Mouse (Mus musculus) gastrocnemius, postnatal 10 days (tissue): ENCODE results near the gene Tex2. TPM values are rescaled to one million over a fixed set of nuclear protein-coding genes. Genes with fewer than 3 reads are reported as not detected.
"Not testable (repeated sequence)": the region's sequence is repeated elsewhere in the genome, so short reads cannot be mapped to it uniquely, and the experiment has no call there.

Source experiments
- DNase-seq: peaks from one replicate; pipeline ENCODE4 v3.0.0; 2021; ENCODE audit warnings: mixed read lengths
- total RNA-seq, 2 experiments: library from RNA; stranded (reverse); gene quantifications; 2 replicates each; pipeline ENCODE4 v1.2.3; 2021

Tex2 gene
- total RNA-seq, 2 experiments from 2014 or later = 22.1 to 24.1 TPM

DNA sequence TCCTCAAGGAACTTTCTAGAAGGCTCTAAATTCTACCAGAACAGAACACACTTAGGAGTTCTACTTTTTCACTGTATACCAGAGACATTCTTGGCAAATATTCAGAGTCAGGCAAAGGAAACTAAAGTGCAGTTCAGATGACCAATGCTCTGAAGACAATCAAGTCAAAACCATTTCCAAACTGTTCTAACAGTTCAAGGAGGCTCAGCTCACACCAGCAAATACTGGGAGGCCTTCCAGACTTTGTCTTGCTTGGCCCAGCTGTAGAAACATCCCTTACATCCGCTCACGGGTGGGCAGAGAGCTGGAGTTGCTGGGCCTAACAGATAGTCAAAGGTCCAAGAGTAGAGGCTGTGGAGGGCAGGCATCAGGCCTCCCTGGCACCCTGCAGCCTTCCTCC, 34.1 kb downstream of the Tex2 start:
- no peak for DNase-seq

DNA sequence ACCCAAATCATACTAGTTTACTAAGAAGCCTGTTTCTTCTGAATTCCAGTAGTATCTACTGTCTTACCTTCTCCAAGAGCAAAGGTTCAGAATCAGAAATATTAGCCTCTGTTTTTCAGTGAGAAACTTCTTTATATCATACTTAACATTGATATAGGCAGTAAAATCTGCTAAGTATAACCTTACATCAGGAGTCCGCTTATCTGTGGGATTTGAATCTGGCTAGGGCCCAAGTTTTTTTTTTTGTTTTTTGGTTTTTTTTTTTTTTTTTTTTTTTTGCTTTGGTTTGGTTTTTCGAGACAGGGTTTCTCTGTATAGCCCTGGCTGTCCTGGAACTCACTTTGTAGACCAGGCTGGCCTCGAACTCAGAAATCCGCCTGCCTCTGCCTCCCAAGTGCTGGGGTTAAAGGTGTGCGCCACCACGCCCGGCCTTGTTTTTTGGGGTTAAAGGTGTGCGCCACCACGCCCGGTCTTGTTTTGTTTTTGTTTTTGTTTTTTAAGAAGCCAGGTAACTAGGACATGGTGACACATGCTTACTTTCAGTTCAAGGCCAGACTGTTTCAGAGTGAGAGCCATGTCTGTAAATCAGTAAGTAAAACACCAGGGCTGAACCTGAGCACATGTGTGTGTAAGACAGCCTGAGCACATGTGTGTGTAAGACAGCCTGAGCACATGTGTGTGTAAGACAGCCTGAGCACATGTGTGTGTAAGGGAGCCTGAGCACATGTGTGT, 35.4 kb downstream of the Tex2 start:
- DNase-seq = not testable (repeated sequence)

DNA sequence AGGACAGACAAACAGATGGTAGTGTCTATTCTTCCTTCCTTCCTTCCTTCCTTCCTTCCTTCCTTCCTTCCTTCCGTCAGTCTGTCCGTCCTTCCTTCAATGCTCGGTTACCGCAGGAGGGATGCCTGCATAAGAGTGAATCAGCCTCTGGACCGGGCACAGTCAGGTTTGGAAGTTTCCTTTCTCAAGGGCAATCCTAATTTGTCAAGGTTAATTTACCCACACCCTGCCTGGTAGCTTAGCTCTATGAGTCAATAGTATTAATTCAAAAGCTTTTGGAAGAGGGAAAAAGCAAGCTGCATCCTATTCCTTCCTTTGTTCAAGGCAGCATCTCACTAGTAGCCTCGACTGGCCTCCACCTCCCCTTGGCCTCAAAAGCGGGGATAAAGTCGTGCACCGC, 38.8 kb downstream of the Tex2 start:
- no peak for DNase-seq

DNA sequence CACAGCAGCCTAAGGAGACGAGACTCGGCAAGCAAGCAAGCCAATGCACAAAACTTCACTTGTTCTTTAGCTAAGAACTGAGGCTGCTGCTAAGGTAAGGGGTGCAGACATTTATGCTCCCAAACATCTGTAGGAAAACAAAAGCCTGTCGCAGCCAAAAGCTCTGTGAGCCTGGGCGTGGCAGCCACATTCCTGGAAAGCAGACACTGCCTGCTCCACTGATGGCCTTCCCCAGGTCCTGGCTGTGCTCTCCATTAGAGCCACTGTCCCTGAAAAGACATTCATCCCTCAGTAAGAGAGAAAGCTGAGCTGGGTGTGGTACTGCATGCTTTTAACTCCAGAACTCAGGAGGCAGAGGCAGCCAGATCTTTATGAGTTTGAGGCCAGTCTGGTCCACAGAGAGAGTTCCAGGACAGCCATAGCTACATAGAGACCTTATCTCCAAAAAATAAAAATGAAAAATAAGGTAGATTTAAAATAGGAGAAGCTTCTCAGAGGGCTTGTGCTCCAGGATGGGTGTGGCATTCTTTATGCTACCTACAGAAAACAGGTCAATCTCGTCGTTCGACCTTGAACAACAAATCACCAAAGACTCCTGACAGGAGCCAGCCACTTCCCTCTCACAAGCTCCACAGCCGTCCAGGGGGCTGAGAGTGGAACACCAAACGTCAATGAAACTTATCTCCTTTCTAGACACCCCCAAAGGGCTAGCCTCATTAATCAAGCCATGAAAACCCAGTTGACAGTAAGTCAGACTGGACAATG, 39.6 kb downstream of the Tex2 start:
- no peak for DNase-seq

DNA sequence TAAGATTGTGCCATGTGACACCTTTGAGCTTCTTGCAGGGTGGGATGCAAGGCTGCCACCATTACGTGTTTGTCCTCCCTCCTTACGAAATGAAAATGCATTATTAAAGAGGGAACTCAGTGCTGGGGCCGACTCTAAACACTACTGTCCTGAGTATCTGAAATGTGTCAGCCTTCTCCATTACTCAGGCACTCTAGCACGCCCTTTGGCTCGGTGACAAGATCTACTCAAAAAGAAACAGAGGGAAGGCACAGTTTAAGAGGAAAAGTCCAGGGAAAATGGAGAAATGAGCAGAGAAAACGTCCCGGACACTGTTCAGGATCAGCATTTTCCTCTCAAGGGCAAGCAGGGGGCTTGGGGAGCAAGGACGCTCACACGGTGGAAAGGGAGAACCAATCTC, 40.3 kb downstream of the Tex2 start:
- no peak for DNase-seq

DNA sequence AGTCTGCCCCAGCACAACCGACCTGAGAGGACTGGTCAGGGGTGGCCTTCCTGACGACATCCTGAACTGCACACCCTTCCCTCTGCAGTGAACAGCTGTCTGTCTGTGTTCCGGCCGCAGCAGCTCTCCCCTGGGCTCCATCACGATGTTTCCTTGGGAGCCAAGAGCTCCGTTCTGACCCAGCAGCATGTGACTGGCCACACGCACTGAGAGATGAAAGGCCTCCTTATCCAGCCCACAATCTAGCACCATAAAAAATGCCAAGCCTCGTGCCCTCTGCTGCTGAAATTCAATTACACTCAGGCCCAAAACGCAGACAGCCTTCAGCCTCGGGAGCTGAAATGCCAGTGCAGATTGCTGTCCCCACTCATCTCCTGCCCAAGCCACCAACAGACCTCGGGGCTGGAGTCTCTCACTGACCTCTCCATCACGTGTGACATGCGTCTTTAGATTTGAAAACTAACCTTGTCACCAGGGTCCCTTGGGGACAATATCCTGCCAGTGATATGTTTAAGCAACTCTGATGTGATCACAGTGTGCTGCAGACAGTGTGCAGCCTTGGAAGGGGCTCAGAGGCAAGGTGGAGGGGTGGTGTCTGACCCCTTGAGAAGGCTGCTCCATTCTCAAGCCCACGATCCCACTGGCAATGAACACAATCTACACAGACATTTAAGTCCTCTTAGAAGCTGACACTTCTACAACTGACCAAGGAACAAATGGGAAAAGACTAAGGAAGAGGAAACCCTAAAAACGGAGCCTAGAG, 41.0 kb downstream of the Tex2 start:
- DNase-seq = no peak

DNA sequence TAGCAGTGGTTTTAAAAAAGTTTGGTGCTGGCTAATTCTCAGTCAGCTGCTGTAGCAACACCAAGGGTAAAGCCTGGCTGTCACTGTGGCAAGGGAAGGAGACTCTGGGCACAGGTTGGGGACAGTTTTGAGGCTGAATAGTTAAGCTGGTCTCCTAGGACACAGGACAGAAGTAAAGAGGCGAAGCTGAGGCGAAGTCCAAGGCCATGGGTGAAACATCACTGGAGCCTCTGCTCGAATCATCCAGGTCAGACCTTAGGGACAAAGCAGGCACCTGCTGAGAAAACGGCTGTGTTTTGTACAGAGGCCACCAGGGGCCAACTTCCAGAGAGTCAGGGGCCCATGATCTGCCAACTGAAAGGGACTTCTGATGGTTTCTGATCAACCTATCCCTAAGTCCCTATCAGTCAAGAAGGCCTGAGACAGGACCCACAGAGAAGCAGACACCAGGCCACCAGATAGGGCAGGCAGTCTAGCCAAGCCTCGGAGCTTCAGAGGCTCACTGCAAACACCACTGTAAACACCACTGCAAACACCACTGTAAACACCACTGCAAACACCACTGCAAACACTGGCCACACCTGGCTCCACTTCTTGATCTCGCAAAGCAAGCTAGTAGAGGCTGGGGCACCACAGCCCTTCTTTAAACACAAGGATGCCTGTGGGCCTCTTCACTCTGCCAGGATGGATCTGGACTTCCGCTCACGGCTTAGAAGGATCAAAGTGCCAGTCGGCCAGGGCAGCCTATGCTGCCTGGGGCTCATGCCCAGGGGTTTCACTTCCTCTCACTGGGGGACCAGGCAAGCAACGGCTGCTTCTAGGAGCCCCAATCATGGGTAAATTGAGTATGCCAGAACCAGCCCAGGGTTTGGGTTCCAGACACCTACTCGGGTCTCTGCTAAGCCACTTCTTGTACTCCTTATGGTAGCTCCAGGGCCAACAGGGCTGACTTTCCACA, 41.9 kb downstream of the Tex2 start:
- DNase-seq = no peak

DNA sequence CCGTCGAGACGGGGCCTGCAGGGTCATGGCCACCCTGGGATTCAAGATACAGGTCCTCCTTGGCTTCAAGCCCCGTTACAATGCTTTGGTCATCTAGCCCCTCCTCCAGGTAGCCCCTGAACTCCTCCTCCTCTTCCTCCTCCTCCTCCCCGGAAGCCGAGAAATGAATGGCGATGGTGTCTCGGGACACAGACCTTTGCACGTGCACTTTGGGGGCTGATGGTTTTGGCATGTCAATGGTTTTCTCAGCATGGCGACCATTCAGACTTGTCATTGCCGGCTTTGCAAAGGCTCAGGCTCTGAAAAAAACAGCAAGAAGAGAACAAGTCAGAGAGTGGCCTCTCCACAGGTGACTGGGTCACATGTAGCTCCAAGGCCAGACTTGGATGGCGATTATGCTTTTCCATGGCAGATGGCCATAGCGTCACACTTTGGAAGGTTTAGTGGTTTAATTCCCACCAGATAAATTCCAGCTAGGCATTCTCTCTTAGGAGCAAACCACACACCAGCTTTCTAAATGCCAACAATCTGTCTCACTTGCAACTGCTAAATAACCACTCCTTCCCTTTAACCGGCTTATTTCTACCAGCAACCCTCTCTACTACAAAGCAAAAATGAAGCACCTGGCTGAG, 44.8 kb downstream of the Tex2 start:
- DNase-seq = no peak

DNA sequence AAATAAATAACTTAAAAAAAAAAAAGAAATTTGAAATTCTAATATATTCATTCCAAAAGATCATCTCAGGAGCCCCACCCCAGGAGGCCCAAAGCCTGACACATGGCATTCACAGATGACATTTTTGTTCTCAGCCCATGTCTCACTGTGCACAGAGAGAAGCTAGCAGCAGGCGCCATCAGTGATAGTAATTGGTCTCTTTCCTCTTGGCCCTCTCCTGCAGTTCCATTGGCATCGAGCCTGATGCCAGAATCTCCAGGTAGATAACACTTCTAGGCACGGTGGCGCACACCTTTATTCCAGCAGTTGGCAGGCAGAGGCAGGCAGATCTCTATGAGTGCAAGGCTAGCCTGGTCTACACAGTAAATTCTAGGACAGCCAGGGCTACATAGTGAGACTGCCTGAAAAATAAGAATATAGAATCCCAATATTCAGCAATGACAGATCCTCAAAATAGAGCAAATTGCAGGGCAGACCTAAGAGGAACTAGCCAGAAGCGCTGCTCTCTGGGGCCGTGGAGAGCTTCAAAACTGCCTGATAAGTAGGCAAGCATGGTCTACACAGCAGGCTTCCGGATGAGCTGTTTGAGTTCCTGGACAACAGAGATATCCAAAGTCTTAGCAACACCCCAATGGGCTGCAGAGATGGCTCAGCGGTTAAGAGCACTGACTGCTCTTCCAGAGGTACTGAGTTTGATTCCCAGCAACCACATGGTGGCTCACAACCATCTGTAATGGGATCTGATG, 47.0 kb downstream of the Tex2 start:
- DNase-seq = no peak

DNA sequence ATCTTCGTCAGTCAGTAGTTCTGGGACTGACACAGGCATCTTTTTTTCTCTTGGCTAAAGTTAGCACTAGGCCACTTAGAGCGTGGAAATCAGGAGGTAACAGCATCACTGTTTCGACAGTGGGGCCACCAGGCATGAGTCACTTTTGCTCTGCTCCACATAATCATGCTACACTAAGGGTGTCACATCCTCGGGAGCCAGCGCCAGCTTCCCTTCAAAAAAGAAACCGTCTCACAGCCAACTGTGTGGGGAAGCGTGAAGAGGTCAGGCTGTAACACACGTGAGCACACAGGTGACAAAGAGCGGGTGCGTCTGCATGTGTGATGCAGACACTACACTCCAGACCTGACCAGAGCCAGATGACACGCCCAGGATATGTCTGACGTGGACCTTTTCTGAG, 49.0 kb downstream of the Tex2 start:
- no peak for DNase-seq

DNA sequence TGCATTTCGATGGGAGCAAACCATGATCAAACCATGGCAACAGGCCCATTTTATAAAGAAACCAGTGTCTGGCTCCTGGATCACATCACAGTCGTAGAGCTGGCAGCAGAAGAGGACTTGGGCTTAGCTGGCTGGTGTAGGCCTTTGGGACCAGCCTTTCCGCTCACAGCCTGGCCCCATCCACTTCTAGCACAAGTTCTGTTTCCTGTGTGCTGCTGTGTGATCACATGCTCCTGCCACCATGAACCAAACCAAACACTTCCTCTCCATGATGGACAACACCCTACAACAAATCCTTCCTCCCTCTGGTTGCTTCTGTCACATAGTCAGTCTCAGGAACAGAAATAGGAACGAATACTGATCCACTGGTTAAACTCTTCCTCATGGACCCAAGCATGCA, 50.5 kb downstream of the Tex2 start:
- DNase-seq = no peak

DNA sequence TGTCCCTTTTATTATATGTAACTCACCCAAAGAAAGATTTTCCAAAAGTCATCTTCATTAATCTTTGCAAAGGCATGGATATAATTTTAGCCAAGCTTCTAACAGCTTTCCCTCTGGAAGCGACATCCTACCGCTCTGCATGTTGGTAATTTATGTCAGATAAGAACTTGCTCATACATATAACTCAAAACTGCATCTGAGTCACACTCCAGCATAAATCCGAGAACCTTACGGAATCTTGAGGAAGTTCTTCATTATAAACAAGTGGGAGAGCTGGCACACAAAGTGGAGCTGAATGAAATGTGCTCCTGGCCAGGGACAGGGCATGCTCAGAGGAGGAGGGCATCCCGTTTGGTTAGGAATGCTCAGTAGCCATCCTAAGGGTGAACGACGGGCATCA, 53.5 kb downstream of the Tex2 start:
- no peak for DNase-seq

DNA sequence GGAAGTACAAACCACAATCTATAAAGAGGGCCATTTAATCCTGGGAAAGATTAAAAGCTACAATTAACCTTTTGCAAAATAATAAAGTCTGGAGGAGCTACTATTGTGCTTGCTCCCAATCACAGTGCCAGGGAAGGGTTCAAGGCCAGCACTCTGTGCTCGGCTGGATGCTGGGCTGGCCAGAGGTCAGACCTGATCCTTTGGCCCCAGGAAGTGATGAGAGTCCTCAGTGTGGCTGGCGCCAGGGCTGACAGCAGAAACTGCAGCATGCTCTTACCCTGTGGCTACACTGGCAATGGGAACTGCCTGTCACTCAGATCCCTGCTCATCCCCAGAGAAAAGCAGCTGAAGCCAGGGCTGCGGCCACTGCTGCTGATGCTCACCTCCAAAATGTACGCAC, 55.2 kb downstream of the Tex2 start:
- DNase-seq = no peak

DNA sequence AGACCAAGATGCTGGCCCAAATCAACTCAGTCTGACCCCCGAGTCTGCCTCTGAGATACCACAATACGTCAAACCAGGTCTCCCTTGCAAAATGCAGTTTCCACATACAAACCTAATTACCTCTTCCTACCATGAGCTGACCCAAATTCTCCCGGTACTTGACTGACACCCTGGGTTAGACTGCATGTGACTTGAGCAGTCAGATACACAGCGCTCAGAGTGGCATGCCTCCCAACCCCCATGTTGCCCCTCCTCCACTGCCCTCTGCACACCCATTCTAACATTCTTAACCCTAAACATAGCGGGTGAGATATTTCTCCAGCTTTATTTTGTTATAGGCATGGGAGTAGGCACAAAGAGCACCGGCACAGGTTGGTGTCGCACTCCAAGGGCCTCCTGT, 55.8 kb downstream of the Tex2 start:
- no peak for DNase-seq

DNA sequence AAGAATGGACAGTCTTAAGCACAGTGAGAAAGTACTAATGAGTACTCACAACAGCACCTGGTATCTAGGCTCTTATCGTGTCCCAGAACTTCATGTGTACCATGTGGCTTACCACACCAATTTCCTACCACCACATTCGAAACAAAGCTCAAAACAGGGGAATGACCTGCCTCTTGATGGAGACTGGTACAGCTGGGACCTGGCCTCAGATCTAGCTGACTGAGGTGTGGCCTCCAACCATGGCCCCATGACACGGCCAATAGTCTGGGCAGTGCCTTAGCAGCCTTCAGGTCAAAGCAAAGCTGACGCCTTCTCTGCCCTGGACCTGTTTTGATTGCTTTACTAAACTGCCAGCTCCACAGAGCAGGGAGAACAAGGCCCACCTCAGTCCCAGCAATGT, 56.5 kb downstream of the Tex2 start:
- DNase-seq = no peak

DNA sequence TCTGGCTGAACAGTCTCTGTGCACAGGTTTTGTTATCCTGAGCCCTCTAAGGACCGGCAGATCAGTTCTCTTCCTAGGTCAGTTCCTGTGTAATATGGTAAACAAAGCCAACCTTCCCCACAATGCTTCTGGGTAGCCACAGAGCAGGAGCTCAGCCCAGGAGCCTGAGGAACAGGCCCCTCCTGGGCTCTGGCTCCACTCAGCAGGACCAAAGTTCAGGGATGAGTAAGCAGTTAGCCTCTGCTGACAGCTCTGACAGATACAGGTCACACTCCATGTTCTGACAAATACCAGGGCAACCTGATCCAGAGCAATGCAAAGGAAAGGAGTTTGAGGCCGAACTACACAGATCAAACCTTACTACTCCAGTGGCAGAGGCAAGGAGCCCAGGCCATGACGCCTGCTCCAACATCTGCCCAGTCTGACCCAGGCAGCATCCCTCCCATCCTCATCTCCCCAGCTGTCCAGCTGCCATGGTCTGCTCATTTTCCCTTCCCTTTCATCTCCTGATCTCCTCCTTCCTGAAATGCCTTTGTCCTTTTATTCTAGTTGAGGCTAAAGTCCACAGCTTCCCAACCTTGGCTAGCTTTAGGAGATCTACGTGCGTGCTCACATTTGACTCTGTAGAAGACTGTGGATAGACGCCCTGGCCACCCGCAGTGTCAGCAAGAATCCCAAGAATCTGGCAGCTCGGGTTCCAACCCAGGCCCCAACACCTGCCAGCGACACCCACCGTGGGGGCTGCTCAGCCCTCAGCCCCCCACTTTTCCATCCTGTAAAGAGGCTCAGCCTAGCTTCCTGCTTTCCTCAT, 57.2 kb downstream of the Tex2 start:
- no peak for DNase-seq

DNA sequence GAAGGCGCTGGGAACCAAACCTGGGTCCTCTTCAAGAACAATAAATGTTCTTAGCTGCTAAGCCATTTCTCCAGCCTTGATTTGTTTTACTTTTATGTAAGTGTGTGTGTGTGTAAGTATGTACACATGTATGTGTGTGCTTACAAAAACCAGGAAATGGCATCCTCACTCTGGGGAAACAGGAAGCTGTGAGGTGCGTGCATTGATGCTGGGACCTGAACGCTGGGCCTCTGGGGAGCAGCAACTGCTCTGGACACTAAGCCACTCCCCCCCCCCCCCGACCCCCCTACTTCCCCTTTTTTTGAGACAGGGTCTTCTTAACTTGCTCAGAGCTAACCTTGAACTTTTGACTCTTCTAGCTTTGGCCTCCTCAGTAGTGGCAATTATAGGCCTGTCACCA, 62.8 kb downstream of the Tex2 start:
- DNase-seq = no peak

DNA sequence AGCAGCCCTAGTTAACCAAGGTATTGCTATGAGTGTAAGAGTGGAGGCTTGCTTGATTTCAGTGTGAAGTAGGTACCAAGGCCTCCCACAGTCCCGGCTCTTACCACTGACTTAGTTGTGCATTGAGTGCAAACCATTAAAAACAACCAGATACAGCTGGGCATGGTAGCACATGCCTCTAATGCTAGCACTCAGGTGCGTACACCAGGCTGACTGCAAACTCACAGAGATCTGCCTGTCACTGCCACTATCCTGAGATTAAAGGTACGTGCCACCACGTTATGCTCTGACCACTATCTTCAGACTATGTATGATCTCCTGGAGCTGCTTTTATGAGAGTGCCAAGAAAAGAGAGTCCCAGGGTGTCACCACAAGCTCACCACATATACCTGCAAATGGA, 67.1 kb downstream of the Tex2 start:
- DNase-seq = no peak

DNA sequence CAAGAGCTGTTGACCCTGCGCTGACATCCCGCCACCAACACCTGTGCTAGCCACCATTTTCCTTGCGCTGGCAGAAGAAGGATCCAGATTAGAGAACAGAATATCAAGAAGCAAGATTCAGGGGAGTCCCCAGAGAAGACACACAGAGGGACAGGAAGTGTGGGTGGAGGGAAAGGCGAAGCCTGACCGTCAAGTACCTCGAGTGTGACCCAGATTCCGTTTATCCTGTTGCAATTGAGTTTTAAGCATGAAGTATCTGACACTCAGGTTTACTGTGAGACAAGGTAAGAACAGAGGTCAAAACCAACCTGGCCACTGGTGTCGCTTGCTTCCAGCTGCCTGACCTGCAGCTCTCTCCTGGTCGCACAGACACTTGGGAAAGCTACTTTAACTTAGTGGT, 68.3 kb downstream of the Tex2 start:
- no peak for DNase-seq

DNA sequence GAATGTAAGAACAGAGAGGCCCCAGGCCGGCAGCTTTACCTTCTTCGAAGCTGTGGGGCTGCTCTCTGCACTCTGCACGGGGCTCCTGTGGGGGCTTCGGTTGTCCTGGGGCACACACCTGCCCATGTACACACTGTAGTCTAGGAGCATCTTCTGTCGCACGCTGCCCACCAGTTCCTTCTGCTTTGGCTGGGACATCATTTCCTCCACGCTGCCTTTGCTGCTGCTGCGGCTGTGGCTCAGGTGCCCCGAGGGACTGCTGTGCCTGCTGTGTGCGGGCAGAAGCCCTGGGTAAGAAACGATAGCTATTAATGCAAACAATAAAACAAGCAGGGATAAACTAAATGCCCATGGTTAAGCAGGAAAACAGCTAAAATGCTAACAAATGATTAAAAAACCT, 69.1 kb downstream of the Tex2 start:
- DNase-seq = no peak
